Mouse (Mus musculus): ENCODE results near the gene Dcaf8.

GRCm38 (mm10) chr1:172205741-172206087 lies 57.8 kb downstream of the Dcaf8 start:
- TF ChIP-seq EP300 (IDR thresholded peaks at IDR 0.05; ENCODE audit: low read depth) (no peak), CTCF (IDR thresholded peaks at IDR 0.05; ENCODE audit: low read depth) (no peak)
